Mouse (Mus musculus) bone marrow, adult 2 months (tissue): ENCODE measurements at regions not wholly inside any gene's neighbourhood (a gene's known extent, or its start where the extent isn't known, plus 50 kb on each side); places are given as distances from the start of the nearest gene placed in this dataset.

Experiments
- CTCF ChIP-seq: fragments of 200-500 bp; IDR thresholded peaks from 2 replicates; pipeline ENCODE4 v1.5.1; 2011; ENCODE audit warnings: low read length, control low read depth; ENCODE audit not compliant: control insufficient read depth, insufficient read depth
- POLR2A ChIP-seq: fragments of 200-500 bp; IDR thresholded peaks from 2 replicates; pipeline ENCODE4 v1.6.1; 2011; ENCODE audit warnings: low read depth, mild to moderate bottlenecking, control low read depth, low read length, borderline replicate concordance; ENCODE audit not compliant: control insufficient read depth

GRCm38 (mm10) chr5:90030737-90031136 is 147.6 kb upstream of the Adamts3 start:
- TF ChIP-seq CTCF (no peak), POLR2A (no peak)
